Mouse (Mus musculus) embryonic stem cell, embryonic (primary cell): Measurements from ENCODE around the gene Vmn1r14.
"Not testable (repeated sequence)": the region's sequence is repeated elsewhere in the genome, so short reads cannot be mapped to it uniquely, and the experiment has no call there.

Experiments
- CTCF ChIA-PET, 4 experiments: fragments of 300-600 bp in 2 of 4; fragments of 350-600 bp in 2 of 4; sonication (Branson Sonifier 250); formaldehyde crosslinking; loops; one replicate each; lab custom pipeline; 2022; ENCODE audit warnings: inconsistent platforms in 2 of 4; lab: Charles Lee
- POLR2A ChIA-PET, 4 experiments: fragments of 300-600 bp in 2 of 4; fragments of 350-600 bp in 2 of 4; sonication (Branson Sonifier 250); formaldehyde crosslinking; loops; one replicate each; lab custom pipeline; 2022; ENCODE audit warnings: antibody characterized with exemption in 4 of 4, inconsistent platforms in 1 of 4; lab: Charles Lee

Vmn1r14 gene

DNA sequence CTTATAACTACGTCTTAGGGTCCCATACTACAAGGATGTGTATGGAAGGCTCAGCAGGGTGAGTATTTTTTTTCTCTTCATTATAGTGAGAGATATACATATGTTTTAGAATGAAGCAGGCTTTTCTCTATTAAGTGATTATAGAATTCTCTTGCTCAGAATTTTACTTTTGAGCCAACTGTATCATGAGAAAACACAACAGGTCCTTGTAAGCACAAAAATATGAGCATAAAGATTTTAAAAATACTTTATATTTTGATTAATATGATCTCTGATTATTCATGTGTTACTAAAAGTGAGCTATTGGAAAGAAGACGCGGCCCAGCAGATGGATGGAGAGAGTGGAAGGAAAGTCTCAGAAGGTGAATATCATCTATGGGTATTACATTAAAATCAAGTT, at the start of gene Vmn1r14:
Vmn1r14 (plus strand) TSS at position 301 of the 400 bp plus-strand sequence.
- ChIA-PET CTCF (no interaction called here), POLR2A (no interaction called here)

DNA sequence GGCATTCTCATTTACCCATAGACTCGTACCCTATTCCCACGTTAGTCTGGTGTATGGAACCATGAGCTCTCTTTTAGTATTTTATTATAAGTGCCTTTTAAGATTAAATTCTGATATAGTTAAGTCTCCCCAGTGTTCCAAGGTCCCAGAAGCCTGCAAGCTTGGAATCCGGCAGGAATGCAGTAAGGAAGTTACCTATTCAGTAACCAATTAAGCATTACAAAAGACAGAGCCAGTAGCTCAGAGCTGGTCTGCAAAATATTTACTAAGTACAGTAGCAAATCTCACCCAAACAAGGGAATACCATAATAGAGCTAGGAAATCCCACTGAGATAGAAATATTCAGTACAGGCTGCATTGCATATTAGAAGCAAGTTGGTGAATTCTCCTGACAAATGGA, 41.5 kb upstream of the Vmn1r14 start:
- POLR2A ChIA-PET = not testable (repeated sequence)
- CTCF ChIA-PET = interaction anchor here in 1 of 4 experiments (0.6 kb wide), 1 partner anchor 247 kb away, joined by 4 read pairs; no protein-coding TSS in a partner anchor

DNA sequence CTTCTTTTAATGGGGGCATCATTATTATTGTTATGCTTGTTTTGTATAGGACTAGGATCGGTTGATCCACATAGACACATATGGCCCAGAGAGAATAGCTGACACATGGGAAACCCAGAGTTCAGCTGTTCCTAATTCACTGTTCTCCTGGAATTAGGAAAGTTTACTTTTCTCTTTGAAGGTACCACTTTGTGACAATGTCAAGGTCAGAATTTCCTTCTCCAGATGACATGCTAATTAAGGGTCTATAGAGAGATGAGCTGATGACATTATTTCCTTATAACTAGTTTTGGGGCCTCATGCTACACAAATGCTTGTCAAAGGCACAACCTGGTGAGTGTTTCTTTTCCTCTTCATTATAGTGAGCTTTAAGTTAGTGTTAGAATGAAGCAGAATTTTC, 28.5 kb upstream of the Vmn1r14 start, which contains the start of gene Vmn1r13:
Vmn1r13 (plus strand) TSS at position 301 of the 400 bp plus-strand sequence.
- POLR2A ChIA-PET, CTCF ChIA-PET: not testable (repeated sequence)

DNA sequence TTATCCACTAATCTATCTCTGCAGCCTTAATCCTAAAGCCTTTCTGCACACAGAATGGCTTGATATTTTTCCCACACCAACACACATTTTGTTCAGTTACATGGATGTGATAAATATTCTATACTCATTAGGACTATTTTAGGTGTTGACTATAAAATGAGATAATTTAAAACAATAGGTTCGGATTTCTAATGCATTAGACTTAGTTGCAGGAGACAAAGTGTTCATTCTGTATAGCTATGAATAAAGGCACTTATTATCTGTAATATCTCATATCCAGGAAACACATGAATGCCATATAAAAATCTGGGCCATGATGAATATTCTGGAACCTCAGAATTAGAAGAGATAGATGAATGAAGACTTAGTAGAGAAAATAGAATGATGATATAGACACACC, 26.2 kb downstream of the Vmn1r14 start, which contains the start of gene Vmn1r15:
Vmn1r15 (plus strand) TSS at position 301 of the 400 bp plus-strand sequence.
- ChIA-PET POLR2A (no interaction called here), CTCF (interaction anchor here in 1 of 4 experiments (0.8 kb wide), 1 partner anchor 807 kb away, joined by 10 read pairs; no protein-coding TSS in a partner anchor)

- ChIA-PET POLR2A (no interaction called here), CTCF (no interaction called here)
Measured at GRCm38 (mm10) chr6:57260990-57261389, 29.5 kb downstream of the Vmn1r14 start.

DNA sequence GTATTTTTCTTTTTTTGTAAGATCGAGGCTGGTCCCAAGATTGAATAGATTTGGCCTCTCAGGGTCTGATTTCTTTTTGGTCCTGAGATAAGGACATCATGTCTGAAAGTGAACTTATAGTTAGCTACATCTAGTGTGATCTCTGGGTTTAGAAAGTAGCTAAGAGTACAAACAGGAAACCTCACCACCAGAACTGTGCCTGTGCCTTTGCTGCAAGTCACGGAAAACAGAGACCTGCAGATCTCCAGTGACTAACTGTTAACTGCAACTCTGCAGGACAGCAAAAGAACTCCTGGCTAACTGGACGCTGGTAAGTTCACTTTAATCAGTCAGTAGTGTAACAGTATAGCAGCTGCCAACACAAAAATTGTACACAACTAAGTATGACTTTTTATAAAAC, 40.4 kb downstream of the Vmn1r14 start:
- CTCF ChIA-PET = no interaction called here
- POLR2A ChIA-PET = no interaction called here

GRCm38 (mm10) chr6:57272517-57272916, 41.0 kb downstream of the Vmn1r14 start:
- POLR2A ChIA-PET = no interaction called here
- CTCF ChIA-PET = no interaction called here

DNA sequence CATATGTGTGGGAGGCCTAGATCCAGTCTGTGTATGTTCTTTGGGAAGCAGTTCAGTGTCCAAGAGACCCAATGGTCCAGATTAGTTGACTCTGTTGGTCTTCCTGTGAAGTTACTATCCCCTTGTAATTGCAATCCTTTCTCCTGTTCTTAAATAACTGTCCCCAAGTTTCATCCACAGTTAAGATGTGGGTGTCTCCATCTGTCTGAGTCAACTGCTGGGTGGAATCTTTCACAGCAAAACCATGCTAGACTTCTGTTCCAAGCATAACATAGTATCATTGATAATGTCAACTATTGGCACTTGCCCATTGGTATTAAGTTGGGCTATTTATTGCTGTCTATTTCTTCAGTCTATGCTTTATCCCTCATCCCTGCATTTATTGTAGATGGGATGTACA, 47.5 kb downstream of the Vmn1r14 start:
- ChIA-PET POLR2A (no interaction called here), CTCF (no interaction called here)
